8 mouse cellular contexts compared by ENCODE assay signal in genomic region chr2:28468486-28469225, GRCm38 (mm10). TPM values are rescaled to one million over a fixed set of nuclear protein-coding genes. Genes with fewer than 3 reads are reported as not detected.
DNase-seq lines count a peak whose midpoint lies in the region; ATAC-seq and TF ChIP-seq lines count a peak whose summit lies in the region.

No protein-coding gene starts in this region.

- peak; percentile 11 to 19 for DNase-seq in adrenal gland, postnatal 36 days
- DNase-seq in adrenal gland, adult 8-10 months: no peak
- peak; percentile 30 to 34 for DNase-seq in right cerebral cortex, postnatal 10 days (ENCODE audit: low spot score in 2 of 2)
- no peak for DNase-seq in right cerebral cortex, postnatal 14 days
- no peak for DNase-seq in embryo, embryonic 10 days (ENCODE audit: low spot score)

- peak overlapping the region; percentile 90 for H3K4me3 ChIP-seq in intestine, embryonic 16.5 days (ENCODE audit: low read length)
- peak overlapping the region; percentile 93 for H3K4me3 ChIP-seq in olfactory bulb, adult 2 months (ENCODE audit: insufficient read depth, low read depth, low read length)

- ATAC-seq in intestine, embryonic 16.5 days: no peak
- no peak for ATAC-seq in megakaryocyte progenitor cell, adult 5-6 weeks (replicated peaks; ENCODE audit: poor library complexity)

- H3K4me2 ChIP-seq in intestine, embryonic 16.5 days (ENCODE audit: low read depth, low read length): peak overlapping the region; percentile 59

- peaks cover 14% of the 10 kb centered on the region for H3K4me1 ChIP-seq in intestine, embryonic 16.5 days (ENCODE audit: control insufficient read depth, insufficient read depth, low read length)
- peaks cover 21% of the 10 kb centered on the region for H3K4me1 ChIP-seq in olfactory bulb, adult 2 months (ENCODE audit: control insufficient read depth, insufficient read depth, low read length)

- TF ChIP-seq CTCF in olfactory bulb, adult 2 months (IDR thresholded peaks at IDR 0.05; ENCODE audit: insufficient read depth, low read depth, low read length): no peak

- H3K27me3 ChIP-seq in intestine, embryonic 16.5 days (replicated peaks; ENCODE audit: control insufficient read depth, insufficient read depth, low read length): no peaks in the 10 kb centered on the region

- H3K36me3 ChIP-seq in intestine, embryonic 16.5 days (ENCODE audit: control insufficient read depth, insufficient read depth, low read length): peaks cover 30% of the 10 kb centered on the region

- H3K27ac ChIP-seq in intestine, embryonic 16.5 days (ENCODE audit: low read length): no peak overlapping the region
- no peak overlapping the region for H3K27ac ChIP-seq in olfactory bulb, adult 2 months (ENCODE audit: insufficient read depth, low read depth, low read length)

- TF ChIP-seq POLR2A in olfactory bulb, adult 2 months (IDR thresholded peaks at IDR 0.05; ENCODE audit: insufficient read depth, low read depth, low read length): no peak

- WGBS in intestine, embryonic 16.5 days: 56% methylated on average over 18 of the region's 18 CpGs
- 51% methylated on average over 18 of the region's 18 CpGs for WGBS in olfactory bulb, adult 2 months

- peaks cover 4% of the 10 kb centered on the region; the same call in 1 of the 2 replicates for H3K9me3 ChIP-seq in intestine, embryonic 16.5 days (ENCODE audit: control insufficient read depth, low read length)

- peak overlapping the region; percentile 94 for H3K9ac ChIP-seq in intestine, embryonic 16.5 days (ENCODE audit: low read depth, low read length)

RNA-seq across cellular contexts. Expression of gene Mrps2, which starts 0.8 kb away (rescaled TPM):
- 10 to 100 TPM; 51.1 to 56.2 TPM for total RNA-seq in adrenal gland, postnatal 36 days (2021)
- 10 to 100 TPM; 39.7 to 52.1 (median 46.1) TPM for total RNA-seq in adrenal gland, adult 8-10 months (2022)
- polyA plus RNA-seq in intestine, embryonic 16.5 days (2015; fragmentation: Nextera tagmentation; extraction: Ambion mirVana): 61.1 and 66.9 TPM in 2 replicates
- not detected in 2 replicates for polyA plus RNA-seq in olfactory bulb, adult 2 months (2012; ENCODE audit: insufficient read depth, insufficient read length, low replicate concordance, missing spikeins)
- 64.8 and 71.0 TPM in 2 replicates for total RNA-seq in megakaryocyte progenitor cell, adult 5-6 weeks (2015)
- total RNA-seq in megakaryocyte progenitor cell, adult 5-6 weeks (2017): 31.2 and 32.5 TPM in 2 replicates

RNA-seq across cellular contexts. Expression of gene 1700007K13Rik, which starts 2.5 kb away (rescaled TPM):
- not detected for total RNA-seq in adrenal gland, postnatal 36 days (2021)
- total RNA-seq in adrenal gland, adult 8-10 months (2022): under 1 TPM in 3 of 4 experiments, not detected in 1; 0.49 to 0.99 (median 0.89) TPM
- polyA plus RNA-seq in intestine, embryonic 16.5 days (2015; fragmentation: Nextera tagmentation; extraction: Ambion mirVana): 0.23 TPM in 1 of 2 replicates, not detected in the other
- not detected in 2 replicates for polyA plus RNA-seq in olfactory bulb, adult 2 months (2012; ENCODE audit: insufficient read depth, insufficient read length, low replicate concordance, missing spikeins)
- not detected in 2 replicates for total RNA-seq in megakaryocyte progenitor cell, adult 5-6 weeks (2015)
- total RNA-seq in megakaryocyte progenitor cell, adult 5-6 weeks (2017): not detected in 2 replicates

RNA-seq across cellular contexts. Expression of gene Ppp1r26, which starts 22.1 kb away (rescaled TPM):
- 1 to 10 TPM; 5.1 to 5.6 TPM for total RNA-seq in adrenal gland, postnatal 36 days (2021)
- total RNA-seq in adrenal gland, adult 8-10 months (2022): 10 to 100 TPM in 2 of 4 experiments, 1 to 10 TPM in 2; 6.2 to 14.0 (median 10.4) TPM
- polyA plus RNA-seq in intestine, embryonic 16.5 days (2015; fragmentation: Nextera tagmentation; extraction: Ambion mirVana): 2.1 and 2.3 TPM in 2 replicates
- polyA plus RNA-seq in olfactory bulb, adult 2 months (2012; ENCODE audit: insufficient read depth, insufficient read length, low replicate concordance, missing spikeins): not detected in 2 replicates
- 1.9 and 2.2 TPM in 2 replicates for total RNA-seq in megakaryocyte progenitor cell, adult 5-6 weeks (2015)
- total RNA-seq in megakaryocyte progenitor cell, adult 5-6 weeks (2017): 1.1 and 1.6 TPM in 2 replicates

RNA-seq across cellular contexts. Expression of gene Gbgt1, which starts 28.0 kb away (rescaled TPM):
- total RNA-seq in adrenal gland, postnatal 36 days (2021): 1 to 10 TPM; 3.7 to 4.3 TPM
- total RNA-seq in adrenal gland, adult 8-10 months (2022): 10 to 100 TPM in 1 of 4 experiments, 1 to 10 TPM in 3; 4.8 to 12.6 (median 6.7) TPM
- polyA plus RNA-seq in intestine, embryonic 16.5 days (2015; fragmentation: Nextera tagmentation; extraction: Ambion mirVana): 4.4 and 4.6 TPM in 2 replicates
- not detected in 2 replicates for polyA plus RNA-seq in olfactory bulb, adult 2 months (2012; ENCODE audit: insufficient read depth, insufficient read length, low replicate concordance, missing spikeins)
- total RNA-seq in megakaryocyte progenitor cell, adult 5-6 weeks (2015): not detected in 2 replicates
- not detected in 2 replicates for total RNA-seq in megakaryocyte progenitor cell, adult 5-6 weeks (2017)

RNA-seq across cellular contexts. Expression of gene Gm10134, which starts 37.2 kb away (rescaled TPM):
- total RNA-seq in adrenal gland, postnatal 36 days (2021): 1 to 10 TPM; 2.6 to 3.3 TPM
- 1 to 10 TPM; 3.0 to 5.1 (median 4.7) TPM for total RNA-seq in adrenal gland, adult 8-10 months (2022)
- 7.4 and 10.3 TPM in 2 replicates for polyA plus RNA-seq in intestine, embryonic 16.5 days (2015; fragmentation: Nextera tagmentation; extraction: Ambion mirVana)
- not detected in 2 replicates for polyA plus RNA-seq in olfactory bulb, adult 2 months (2012; ENCODE audit: insufficient read depth, insufficient read length, low replicate concordance, missing spikeins)
- not detected in 2 replicates for total RNA-seq in megakaryocyte progenitor cell, adult 5-6 weeks (2015)
- not detected in 2 replicates for total RNA-seq in megakaryocyte progenitor cell, adult 5-6 weeks (2017)

Comparison
In these comparisons a context has a peak if more than half of its experiments do, and no peak if none do; other contexts are left out.
1. DNase-seq: peak in adrenal gland, postnatal 36 days (2 of 2) and right cerebral cortex, postnatal 10 days (2 of 2); none in adrenal gland, adult 8-10 months (single experiment), right cerebral cortex, postnatal 14 days (single experiment) and embryo, embryonic 10 days (single experiment).